Mouse (Mus musculus): Measurements from ENCODE around the gene Rab34. TPM values are rescaled to one million over a fixed set of nuclear protein-coding genes. Genes with fewer than 3 reads are reported as not detected.
A peak's percentile ranks its signal among the peaks of the same experiment; 100 is the strongest.
"Not testable (repeated sequence)": the region's sequence is repeated elsewhere in the genome, so short reads cannot be mapped to it uniquely, and the experiment has no call there.

Rab34 gene
- total RNA-seq, 2 experiments from 2014 or later, result 120 to 124 TPM

GRCm38 (mm10) chr11:78179438-78179999 is 8.7 kb upstream of the Rab34 start:
- DNase-seq (ENCODE audit: low spot score in 2 of 2), result no peak

DNA sequence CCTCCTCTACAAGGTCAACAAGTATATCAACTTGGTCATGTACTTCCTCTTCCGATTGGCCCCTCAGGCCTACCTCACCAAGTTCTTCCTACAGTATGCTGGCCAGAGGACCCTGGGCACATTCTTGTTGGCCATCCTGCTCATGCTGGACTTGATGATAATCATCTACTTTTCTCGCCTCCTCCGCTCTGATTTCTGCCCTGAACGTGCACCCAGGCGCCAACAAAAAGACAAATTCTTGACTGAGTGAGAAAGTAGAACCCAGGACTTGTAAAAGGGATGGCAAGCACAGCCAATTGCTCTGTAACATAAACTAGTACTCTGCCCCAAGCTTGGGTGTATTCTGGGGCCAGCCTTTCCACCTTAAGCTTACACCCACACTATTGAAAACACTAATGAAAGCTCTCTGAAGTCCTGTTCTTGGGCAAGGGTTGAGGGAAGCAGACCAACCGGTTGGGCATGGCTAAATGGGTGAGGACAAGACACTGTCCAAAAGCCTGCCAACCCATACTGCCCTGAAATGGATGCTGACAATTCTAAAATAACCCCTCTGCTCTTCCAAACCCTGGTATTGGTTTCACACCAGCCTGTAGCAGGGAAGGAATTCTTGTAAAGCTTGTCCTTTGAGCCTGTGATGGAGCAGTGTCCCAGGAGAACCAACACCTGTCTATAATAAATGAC is 8.0 kb upstream of the Rab34 start:
- DNase-seq (ENCODE audit: low spot score in 2 of 2), result no peak

GRCm38 (mm10) chr11:78181830-78182357 is 6.3 kb upstream of the Rab34 start:
- no peak for DNase-seq (ENCODE audit: low spot score in 2 of 2)

- no peak for DNase-seq (ENCODE audit: low spot score in 2 of 2)
These were observed 5.8 kb upstream of the Rab34 start for GRCm38 (mm10) chr11:78182450-78182849.

DNA sequence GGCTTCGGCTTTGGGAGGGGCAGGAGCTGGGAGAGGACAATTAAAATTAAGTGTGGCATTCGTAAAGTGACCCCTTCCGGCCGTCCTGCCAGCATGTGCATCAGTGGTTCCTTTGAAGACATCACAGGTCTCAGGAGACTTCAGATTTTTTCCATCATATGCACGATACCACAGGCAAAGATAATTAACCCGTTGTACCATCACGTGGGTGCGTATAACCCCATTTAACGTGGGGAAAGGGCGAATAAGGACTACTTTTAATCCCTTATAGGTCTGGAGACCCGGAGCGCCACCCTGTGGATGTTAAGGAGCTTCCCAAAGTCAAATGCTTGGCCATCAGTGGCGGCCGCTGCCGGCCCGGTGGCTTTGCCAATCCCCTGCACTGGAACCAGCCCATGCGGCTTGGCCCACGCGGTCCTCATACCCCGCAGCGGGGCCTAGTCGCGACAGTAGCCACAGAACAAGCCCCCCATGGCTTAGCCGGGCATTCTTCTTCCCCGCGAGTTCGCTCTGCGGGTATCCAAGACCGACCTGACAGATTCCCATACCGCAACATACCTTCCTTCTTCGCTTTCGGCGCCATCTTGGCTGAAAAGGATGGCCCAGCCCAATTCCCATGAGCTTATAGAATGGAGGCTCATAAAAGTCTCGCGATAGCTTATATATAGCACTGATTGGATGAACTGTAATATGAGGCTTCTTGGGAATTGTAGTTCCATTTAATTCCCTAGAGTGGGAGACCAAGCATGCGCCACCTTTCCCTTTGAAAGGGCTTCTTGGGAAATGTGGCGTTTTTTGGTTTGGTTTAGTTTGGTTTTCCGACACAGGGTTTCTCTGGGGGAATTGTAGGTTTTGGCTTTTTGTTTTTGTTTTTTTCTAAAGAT is 5.0 kb upstream of the Rab34 start, which contains the start of gene Rpl23a:
Gene Rpl23a (minus strand): TSS at position 624 of the 884 bp plus-strand sequence.
- peak; percentile 39 to 72 for DNase-seq (ENCODE audit: low spot score in 2 of 2)

GRCm38 (mm10) chr11:78183884-78184514 is 4.2 kb upstream of the Rab34 start:
- DNase-seq (ENCODE audit: low spot score in 2 of 2), result no peak

DNA sequence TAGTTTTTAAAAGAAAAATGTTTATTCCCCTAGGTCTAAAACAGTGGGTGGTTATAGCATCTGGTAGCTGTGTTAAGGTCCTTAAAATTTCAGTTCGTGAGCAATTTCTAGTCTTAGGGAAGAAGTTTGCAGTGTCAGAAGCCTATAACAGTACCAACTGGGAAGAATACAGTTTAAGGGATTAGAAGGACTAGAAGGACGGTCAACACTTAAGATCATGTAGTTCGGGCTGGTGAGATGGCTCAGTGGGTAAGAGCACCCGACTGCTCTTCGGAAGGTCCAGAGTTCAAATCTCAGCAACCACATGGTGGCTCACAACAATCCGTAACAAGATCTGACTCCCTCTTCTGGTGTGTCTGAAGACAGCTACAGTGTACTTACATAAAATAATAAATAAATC is 3.5 kb upstream of the Rab34 start:
- DNase-seq (ENCODE audit: low spot score in 2 of 2), result not testable (repeated sequence)

GRCm38 (mm10) chr11:78189234-78190040 is 1.2 kb downstream of the Rab34 start:
- DNase-seq (ENCODE audit: low spot score in 2 of 2), result peak; percentile 40 to 51

- no peak for DNase-seq (ENCODE audit: low spot score in 2 of 2)
These were observed 1.8 kb downstream of the Rab34 start for GRCm38 (mm10) chr11:78190041-78190440.

- DNase-seq (ENCODE audit: low spot score in 2 of 2), result no peak
These were observed 4.9 kb downstream of the Rab34 start, which contains the start of gene Proca1 for GRCm38 (mm10) chr11:78193113-78193512. Proca1 (plus strand) TSS chr11:78193392.

DNA sequence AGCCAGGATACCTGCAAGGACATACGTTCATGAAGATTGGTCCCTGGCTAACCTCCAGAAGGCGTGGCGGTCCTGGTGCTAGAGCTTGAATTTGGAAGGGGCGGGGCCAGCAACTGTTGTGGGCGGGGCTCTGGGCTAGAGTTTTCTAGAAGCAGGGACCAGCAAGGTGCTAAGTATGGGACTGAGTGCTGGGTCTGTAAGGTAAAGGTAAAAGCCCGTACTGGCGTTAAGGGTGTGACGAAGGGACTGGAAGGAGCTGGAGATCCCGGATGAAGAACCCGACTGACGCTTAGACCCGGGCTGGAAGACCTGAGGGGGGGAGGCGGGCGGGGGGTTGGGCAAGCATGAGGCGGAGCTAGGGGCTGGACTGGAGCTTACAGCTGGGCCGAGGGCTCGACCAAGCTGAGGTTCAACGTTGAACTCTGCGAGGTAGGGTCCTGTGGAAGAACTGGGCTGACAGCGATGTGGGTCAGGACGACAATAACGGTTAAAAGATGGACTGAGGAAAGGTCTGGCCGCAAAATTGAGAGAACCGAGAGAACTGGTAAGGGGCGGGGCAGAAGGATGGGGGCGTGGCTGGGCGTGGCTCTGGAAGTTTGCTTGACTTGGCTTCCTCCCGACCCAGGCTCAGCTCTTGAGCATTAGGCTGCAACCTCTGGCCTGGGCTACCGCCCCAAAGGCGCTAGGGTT is 6.3 kb downstream of the Rab34 start:
- peak; percentile 54 to 67 for DNase-seq (ENCODE audit: low spot score in 2 of 2)

GRCm38 (mm10) chr11:78195101-78195863 is 7.1 kb downstream of the Rab34 start:
- no peak for DNase-seq (ENCODE audit: low spot score in 2 of 2)

- no peak for DNase-seq (ENCODE audit: low spot score in 2 of 2)
These were observed 14.1 kb downstream of the Rab34 start for GRCm38 (mm10) chr11:78202372-78202771.

GRCm38 (mm10) chr11:78204287-78204686 is 16.1 kb downstream of the Rab34 start:
- no peak for DNase-seq (ENCODE audit: low spot score in 2 of 2)

- no peak for DNase-seq (ENCODE audit: low spot score in 2 of 2)
These were observed 17.4 kb downstream of the Rab34 start for GRCm38 (mm10) chr11:78205361-78206206.

GRCm38 (mm10) chr11:78207190-78207589 is 19.0 kb downstream of the Rab34 start:
- no peak for DNase-seq (ENCODE audit: low spot score in 2 of 2)

DNA sequence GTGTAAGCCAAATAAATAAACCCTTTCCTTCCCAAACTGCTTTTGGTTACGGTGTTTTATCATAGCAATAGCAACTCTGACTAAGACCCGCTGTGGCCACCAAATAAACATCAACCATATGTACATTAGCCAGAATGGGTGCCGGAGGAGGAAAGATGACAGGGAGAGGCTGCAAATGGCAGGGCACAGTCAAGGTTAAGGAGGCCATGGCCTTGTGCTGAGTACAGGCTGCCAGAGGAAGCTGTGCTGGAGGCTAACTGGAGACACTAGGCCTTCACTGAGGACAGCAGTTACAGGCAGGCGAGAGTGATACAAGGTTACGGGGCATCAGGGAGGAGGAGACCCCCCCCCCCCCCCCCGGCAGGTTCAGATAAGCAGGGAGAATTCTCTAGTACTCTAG is 21.7 kb downstream of the Rab34 start:
- DNase-seq (ENCODE audit: low spot score in 2 of 2), result no peak

DNA sequence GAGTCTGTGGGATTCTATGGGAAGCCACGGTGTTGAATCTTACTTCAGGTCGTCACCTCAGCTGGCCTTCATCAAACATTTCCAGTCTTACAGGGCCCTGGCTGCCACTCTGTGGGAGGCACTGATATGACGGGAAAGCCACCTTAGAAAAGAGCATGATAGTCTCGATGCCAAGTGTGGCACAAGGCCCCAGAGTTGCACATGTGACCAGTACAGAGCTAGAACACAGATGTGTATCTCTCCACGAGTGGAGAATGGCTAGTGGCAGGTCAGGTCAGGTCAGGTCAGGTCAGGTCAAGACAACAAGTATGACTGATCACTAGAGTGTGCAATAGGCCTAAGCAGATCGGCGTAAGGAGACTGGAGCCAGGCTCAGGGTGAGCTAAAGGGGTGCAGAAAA is 22.4 kb downstream of the Rab34 start:
- no peak for DNase-seq (ENCODE audit: low spot score in 2 of 2)

All from adrenal gland, postnatal 4 days (tissue).